Mouse (Mus musculus): ENCODE data around the gene Vmn1r213. TPM values are rescaled to one million over a fixed set of nuclear protein-coding genes. Genes with fewer than 3 reads are reported as not detected.

Gene Vmn1r213
- not detected for total RNA-seq (2021)
- long read RNA-seq, experiment 1 = 0 reads
- long read RNA-seq, experiment 2 = 0 reads

DNA sequence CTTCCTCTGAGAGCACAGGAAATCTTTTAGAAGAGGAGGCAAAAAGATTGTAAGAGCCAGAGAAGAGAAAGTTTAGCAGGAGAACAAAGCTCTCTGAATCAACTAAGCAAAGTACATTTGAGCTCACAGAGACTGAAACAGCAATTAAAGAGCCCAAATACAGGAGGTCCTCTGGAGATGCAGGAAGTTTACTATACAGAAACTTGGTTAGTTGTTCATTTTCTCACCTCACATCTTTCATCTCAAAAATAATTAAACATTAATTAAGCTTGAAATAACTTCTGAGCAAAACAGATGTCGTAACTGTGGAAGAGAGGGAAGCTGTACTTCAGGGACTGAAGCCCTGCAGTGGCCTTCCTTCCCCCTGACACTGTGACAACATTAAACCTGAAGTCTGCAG lies at the start of gene Vmn1r213:
TSS of gene Vmn1r213 (plus strand) at position 301 of the 400 bp plus-strand sequence.
- TF ChIP-seq CTCF (conservative IDR thresholded peaks at IDR 0.05) = no peak

DNA sequence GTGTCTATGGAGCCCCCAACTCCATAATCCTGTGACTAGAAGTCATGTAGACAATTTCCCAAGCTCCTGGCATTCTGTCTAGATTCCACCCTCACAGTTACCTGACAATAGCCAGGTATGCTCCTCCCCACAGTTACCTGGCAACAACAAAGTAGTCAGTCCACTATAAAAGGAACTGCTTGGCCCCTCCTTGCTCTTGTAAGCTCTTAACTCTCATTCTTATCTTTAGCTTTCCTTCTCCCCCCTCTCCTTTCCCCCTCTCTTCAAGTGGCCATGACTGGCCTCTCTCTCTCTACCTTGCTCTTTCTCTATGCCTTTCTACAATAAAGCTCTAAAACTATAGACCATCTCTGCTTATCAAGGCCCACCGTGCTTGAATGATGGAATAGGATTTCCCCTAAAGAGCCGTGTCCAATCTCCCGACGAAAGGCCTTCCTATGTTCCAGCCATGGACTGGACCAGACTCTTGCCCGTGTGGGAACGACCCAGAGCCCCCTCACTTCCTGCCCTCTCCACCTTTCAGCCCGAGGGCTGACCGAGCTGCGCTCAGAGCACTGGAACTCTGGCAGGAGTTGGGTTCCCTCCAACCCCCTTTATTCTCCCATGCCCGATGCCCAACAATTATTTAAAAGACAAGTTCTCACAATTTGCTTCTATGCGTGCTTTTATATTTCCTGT lies 17.1 kb upstream of the Vmn1r213 start:
- no peak for TF ChIP-seq CTCF (conservative IDR thresholded peaks at IDR 0.05)
- Histone ChIP-seq H3K27ac (no peak overlapping the region), H3K4me3 (no peak overlapping the region)
- DNase-seq (ENCODE audit: low spot score in 2 of 2) = no peak

More for the DNA sequence above, at the start of gene Vmn1r213:
- H3K4me3 ChIP-seq = no peak within 1 kb of the TSS
- DNase-seq (ENCODE audit: low spot score in 2 of 2) = no peak
- no peak within 1 kb of the TSS for H3K27ac ChIP-seq

DNA sequence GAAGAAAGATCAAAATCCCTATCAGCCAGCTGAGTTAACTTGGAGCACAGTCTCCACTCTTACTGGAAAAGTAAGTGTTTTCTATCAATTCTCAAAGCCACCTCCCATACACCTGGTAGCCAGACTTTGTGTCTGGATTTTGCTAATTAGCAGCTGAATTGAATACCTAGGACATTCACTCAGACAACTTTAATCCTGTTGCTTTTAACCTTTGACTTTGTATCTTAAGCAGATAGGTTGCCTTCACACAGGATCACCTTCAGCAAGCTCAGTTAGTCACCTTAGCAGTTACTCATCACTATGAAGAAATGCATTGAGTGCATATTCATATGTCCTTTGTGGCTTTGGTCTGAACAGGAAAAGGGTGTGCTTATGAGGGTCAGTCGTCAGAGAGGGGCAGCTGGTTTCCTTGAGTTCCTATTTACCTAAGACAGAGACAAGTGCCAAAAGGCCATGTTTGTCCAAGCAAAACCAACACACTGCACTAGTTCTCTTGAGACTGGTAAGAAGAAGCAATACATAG lies 15.2 kb upstream of the Vmn1r213 start:
- H3K27ac ChIP-seq = no peak overlapping the region
- H3K4me3 ChIP-seq = no peak overlapping the region
- TF ChIP-seq CTCF (conservative IDR thresholded peaks at IDR 0.05) = no peak
- no peak for DNase-seq (ENCODE audit: low spot score in 2 of 2)

DNA sequence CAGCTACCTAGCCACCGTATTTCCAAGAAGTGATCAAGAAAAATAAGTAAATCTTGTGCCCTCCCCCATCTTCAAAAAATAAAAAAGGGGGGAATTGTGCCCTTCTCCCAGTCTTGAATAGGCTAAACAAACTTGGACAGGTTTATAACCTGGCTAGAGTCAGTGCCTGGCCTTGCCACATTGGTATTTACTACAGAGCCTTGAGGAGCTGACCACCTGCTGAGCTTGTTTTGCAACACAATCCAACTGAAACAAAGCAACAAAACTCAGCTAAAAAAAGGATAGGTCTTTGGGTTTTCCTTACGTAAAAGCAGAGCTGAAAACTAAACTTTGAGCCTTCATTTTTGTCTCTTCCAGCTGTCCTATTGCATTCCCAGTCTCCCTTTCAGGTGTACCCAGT lies 14.7 kb upstream of the Vmn1r213 start:
- TF ChIP-seq CTCF (conservative IDR thresholded peaks at IDR 0.05) = no peak
- DNase-seq (ENCODE audit: low spot score in 2 of 2) = no peak
- Histone ChIP-seq H3K4me3 (no peak overlapping the region), H3K27ac (no peak overlapping the region)

- TF ChIP-seq CTCF (conservative IDR thresholded peaks at IDR 0.05) = no peak
- DNase-seq (ENCODE audit: low spot score in 2 of 2) = no peak
- Histone ChIP-seq H3K27ac (no peak overlapping the region), H3K4me3 (no peak overlapping the region)
These were observed 10.7 kb downstream of the Vmn1r213 start for GRCm38 (mm10) chr13:23018158-23018557.

- TF ChIP-seq CTCF (conservative IDR thresholded peaks at IDR 0.05) = no peak
- no peak overlapping the region for H3K4me3 ChIP-seq
- no peak for DNase-seq (ENCODE audit: low spot score in 2 of 2)
- no peak overlapping the region for H3K27ac ChIP-seq
These were observed 17.4 kb downstream of the Vmn1r213 start for GRCm38 (mm10) chr13:23024812-23025211.

- no peak for DNase-seq (ENCODE audit: low spot score in 2 of 2)
- Histone ChIP-seq H3K4me3 (no peak within 1 kb of the TSS), H3K27ac (no peak within 1 kb of the TSS)
- no peak for TF ChIP-seq CTCF (conservative IDR thresholded peaks at IDR 0.05)
These were observed 22.7 kb downstream of the Vmn1r213 start, which contains the start of gene Vmn1r214 for GRCm38 (mm10) chr13:23030118-23030517. TSS of gene Vmn1r214 (plus strand) at chr13:23030418.

- no peak for DNase-seq (ENCODE audit: low spot score in 2 of 2)
- Histone ChIP-seq H3K27ac (no peak overlapping the region), H3K4me3 (no peak overlapping the region)
- TF ChIP-seq CTCF (conservative IDR thresholded peaks at IDR 0.05) = peak; percentile 54
These were observed 50.3 kb downstream of the Vmn1r213 start for GRCm38 (mm10) chr13:23057778-23058177.

Other genes starting within 250 kb of the Vmn1r213 start
- gene Vmn1r208, start 230.3 kb upstream of the Vmn1r213 start, total RNA-seq (2021) = not detected
- gene Vmn1r209, start 198.0 kb upstream of the Vmn1r213 start, total RNA-seq (2021) = not detected
- gene Vmn1r210, start 176.3 kb upstream of the Vmn1r213 start, total RNA-seq (2021) = not detected
- not detected for gene Vmn1r211, start 150.1 kb upstream of the Vmn1r213 start, total RNA-seq (2021)
- not detected for gene Vmn1r212, start 123.5 kb upstream of the Vmn1r213 start, total RNA-seq (2021)
- gene Vmn1r214, start 22.8 kb downstream of the Vmn1r213 start, total RNA-seq (2021) = not detected
- not detected for gene Vmn1r215, start 60.4 kb downstream of the Vmn1r213 start, total RNA-seq (2021)
- not detected for gene Vmn1r217, start 110.6 kb downstream of the Vmn1r213 start, total RNA-seq (2021)
- gene Vmn1r218, start 125.5 kb downstream of the Vmn1r213 start, total RNA-seq (2021) = not detected
- gene Vmn1r219, start 151.7 kb downstream of the Vmn1r213 start, total RNA-seq (2021) = not detected
- not detected for gene Vmn1r220, start 180.3 kb downstream of the Vmn1r213 start, total RNA-seq (2021)
- gene Vmn1r221, start 206.5 kb downstream of the Vmn1r213 start, total RNA-seq (2021) = not detected
- not detected for gene Vmn1r222, start 228.3 kb downstream of the Vmn1r213 start, total RNA-seq (2021)
- gene Vmn1r223, start 239.5 kb downstream of the Vmn1r213 start, total RNA-seq (2021) = not detected